Mouse (Mus musculus) embryo, embryonic 11 days (tissue): ENCODE measurements at regions not wholly inside any gene's neighbourhood (a gene's known extent, or its start where the extent isn't known, plus 50 kb on each side); places are given as distances from the start of the nearest gene placed in this dataset.
"Not testable (repeated sequence)": the region's sequence is repeated elsewhere in the genome, so short reads cannot be mapped to it uniquely, and the experiment has no call there.

ENCODE experiments used
- DNase-seq: peaks from one replicate; pipeline ENCODE4 v3.0.0-alpha.2; 2015

DNA sequence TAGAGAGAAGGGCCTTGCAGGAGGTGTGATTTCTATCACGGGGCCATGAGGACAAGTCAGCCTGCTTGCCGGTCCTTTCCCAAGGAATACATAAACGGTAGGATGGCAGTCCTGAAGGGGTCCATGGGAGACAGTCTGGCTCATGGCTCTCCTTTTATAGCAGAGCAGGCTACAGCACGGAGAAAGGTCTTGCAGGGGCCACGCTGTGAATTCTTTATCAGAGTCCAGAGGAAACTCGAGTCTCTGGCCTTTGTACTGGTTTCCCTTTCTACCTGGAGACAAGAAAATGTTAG lies 1984.0 kb downstream of the 4930444P10Rik start:
- DNase-seq: no peak

DNA sequence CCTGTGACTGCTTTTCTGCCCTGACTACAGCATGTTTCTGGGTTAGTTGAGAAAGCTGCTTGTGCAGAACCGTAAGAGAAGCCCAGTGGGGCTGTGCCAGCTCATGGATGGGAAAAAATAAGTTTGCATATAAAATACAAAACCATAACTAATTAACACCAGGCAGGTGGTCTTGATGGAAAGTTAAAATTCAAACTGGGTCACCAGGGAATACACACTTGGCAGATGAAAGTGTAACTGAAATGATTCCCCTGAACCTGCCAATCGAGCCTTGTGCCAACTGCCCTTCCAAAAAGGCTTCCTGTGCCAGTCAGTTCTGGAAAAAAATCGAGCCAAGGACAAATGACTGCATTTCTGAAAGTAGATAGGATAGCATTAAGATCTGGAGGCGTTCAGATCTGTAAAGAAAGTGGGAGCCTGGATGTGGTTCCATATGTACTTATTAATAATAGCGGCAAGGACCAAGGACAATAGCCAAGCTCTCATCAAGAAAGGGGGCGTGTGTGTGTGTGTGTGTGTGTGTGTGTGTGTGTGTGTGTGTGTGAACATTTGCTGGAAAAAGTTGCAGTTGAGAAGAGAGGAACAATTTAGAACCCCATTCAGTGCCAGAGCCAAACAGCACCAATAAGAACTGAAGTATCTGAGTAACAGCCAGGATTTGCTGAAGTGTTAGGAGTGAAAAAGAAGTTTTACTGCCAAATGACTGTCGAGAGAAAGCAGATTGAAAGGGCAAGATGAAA lies 1984.5 kb downstream of the 4930444P10Rik start:
- DNase-seq: no peak

DNA sequence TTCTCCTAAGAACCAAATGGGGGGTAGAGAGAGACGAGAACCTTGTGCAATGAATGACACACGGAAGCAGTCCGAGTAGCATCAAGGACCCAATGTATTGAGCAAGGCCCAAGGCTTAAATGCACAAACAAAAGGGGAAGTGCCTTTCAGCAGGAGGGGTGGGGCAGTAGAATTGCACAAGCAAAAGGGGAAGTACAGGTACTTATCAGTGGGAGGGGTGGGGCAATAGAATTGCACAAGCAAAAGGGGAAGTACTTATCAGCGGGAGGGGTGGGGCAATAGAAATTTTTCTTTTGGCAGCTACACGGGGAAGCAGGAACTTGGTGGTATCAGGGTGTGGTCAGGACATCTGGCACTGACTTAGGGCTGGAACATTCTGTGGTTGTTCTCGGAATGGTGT lies 1987.6 kb downstream of the 4930444P10Rik start:
- not testable (repeated sequence) for DNase-seq

DNA sequence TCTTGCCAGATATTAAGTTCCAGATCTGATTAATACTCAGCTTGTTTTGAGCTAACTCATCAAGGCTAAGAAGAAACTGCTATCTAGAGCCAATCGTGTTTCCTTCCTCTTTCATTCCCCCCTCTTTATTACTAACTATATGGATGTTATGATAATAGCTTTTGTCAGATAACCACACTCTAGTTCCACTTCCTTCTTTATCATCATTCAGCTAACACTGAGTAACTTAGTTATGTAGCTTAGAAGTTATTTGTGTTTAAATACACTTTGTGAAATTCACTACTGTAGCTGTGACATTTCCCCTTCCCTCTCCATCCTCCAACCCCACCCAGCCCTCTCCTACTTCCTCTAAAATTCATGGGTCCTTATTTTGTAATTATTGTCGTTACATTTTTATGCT lies 1988.6 kb downstream of the 4930444P10Rik start:
- no peak for DNase-seq

DNA sequence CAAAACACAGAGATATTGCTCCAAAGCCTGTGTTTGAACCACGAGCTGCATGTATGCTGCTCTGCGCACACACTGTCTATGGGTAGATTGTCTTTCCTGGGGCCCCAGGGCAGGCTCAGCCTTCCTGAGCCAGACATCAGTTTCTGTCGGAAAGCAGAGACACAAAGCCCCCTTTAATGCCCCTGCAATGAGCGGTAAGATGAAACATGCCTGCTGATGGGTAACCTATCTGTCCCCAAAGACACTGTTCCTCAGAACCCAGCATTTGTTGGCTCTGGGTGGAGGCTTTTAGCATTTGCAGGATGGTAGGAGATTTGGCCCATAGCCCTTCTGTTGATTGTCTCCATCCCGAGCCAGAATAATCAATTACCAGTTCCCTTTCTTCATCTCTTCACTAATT lies 1994.1 kb downstream of the 4930444P10Rik start:
- DNase-seq: peak; percentile 8

DNA sequence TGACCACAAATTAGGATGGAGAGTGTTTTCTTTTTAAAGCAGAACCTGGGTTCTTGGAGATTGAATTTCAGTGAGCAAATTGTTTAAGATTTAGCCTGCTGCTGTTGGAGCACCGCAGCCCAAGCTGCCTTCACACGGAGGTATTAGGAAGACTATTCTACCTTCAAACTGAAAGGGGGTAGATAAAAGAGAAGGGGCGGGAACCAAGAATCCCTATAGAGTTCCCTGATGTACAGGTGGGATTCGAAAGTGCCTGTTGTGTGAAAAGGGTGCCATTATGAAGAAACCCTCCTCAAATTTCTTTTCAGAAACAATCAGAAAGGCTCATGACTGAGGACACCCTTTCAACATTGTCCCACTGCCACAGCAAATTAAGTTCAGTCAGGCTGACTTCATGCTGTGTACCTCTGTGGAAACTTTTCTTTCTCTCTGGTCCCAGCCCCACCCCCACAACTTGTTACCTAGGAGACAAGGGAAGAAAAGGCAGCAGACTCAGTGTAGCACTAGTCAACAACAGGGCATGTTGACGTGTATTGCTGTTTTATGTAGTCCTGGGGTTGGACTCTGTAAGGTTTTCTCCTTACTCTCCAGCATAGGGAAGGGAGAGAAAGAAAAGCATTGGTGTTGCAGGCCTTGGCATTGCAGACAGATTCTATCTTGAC lies 1995.4 kb downstream of the 4930444P10Rik start:
- peak; percentile 64 for DNase-seq

DNA sequence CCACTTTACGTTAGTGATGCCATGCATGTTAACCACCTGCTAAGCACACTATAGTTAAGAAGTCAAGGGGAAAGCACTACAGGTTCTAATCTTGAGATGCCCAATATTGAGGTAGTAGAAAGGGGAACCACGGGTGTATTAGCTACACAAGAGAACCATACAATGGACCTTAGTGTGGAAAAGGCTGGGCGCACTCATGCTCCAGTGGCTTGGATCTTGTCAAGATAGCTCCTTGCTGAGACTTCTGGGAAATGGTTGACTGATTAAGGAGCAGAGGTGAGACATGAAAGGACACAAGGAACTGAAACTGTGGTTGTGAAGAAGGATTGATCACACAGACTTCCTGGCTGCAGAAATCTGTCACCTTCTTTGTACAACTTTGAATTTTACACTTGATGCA lies 2028.3 kb downstream of the 4930444P10Rik start:
- no peak for DNase-seq

DNA sequence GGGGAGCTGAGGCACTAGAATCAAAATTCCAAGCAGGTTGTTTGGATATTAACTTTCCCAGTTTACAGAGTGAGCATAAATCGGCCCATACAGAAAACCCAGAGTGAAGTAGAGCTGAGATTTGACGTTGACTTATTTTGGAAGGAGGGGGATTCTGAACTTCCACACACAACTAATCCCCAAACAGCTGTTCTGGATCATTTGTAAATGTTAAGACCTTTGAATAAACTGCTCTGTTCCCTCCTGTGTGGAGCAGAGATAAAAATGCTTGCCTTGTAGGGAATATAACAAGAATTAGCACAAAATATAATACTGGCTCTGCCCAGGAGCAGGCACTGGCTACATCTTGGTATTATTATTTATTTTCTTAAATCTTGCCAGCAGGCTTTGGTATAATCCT lies 2057.0 kb downstream of the 4930444P10Rik start:
- no peak for DNase-seq

DNA sequence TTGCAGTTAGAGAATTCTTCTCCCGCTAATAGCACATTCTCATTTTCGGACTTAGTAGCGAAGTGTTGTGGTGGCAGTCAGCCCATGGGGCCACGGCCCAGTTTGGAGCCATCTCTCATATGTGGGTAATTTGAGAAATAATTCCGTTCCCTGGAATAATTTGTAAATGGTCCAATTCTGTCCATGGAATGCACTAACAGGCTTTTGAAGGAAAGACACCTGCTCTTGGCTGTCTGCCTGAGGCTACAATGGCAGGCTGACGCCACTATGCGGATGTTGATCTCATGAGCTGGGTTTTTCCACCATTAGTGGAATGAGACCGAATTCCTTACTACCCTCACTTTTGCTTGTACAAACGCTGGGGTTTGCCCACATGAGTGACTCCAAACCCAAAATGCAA lies 2081.6 kb downstream of the 4930444P10Rik start:
- DNase-seq: no peak

DNA sequence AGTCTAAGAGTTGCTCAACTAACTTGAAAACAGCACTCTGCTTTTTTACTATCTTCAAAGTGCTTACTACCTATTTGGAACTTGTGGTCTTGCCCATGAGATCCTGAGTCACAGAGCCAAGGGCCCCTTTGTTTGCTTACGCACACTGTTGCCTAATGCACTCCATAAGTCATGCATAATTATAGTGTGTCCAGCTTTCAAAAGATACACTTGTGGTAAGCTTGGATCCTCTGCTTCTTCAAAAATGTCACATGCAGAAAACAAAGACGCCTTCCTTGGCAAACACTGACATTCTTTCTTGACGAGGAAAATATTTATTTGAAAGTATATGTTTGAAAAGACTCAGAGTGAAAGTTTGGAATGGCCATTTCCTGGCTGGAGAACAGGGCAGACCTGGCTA lies 2082.3 kb downstream of the 4930444P10Rik start:
- DNase-seq: no peak

DNA sequence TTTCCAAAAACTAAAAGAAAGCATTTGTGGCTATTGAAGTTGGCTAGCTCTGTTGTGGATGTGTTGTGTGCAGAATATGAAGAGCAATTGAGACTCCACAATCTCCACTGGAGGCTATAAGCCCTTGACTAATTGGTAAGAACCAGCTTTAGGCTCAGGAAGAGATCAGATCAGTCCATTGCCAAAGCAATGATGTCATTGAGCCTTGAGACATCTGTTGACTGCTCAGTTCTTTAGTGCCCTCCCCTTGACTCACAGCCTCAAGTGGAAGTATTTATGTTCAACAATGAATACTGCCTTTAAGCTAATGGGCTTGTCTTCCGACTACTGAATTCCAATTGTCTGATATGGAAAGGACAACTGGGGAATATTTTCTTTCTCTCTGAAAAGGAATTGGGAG lies 2090.6 kb downstream of the 4930444P10Rik start:
- DNase-seq: no peak

DNA sequence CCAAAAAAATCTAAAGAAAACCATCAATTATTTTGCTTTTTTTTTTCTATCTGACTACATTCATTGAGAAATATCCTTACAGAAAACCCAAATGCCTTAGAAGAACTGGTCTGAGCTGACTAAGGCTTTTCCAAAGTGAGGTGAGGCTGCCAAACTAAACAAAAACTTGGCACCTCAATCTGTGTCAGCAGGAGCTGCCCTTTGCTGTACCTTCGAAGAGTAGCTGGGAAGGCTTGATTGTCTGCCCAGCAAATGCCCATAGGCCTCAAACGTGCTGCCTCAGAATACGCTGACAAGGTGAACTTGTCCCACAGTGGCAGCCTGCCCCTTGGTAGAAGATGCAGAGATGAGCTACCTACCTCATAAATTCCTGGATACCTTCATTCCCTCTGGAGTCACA lies 2091.7 kb downstream of the 4930444P10Rik start:
- no peak for DNase-seq

DNA sequence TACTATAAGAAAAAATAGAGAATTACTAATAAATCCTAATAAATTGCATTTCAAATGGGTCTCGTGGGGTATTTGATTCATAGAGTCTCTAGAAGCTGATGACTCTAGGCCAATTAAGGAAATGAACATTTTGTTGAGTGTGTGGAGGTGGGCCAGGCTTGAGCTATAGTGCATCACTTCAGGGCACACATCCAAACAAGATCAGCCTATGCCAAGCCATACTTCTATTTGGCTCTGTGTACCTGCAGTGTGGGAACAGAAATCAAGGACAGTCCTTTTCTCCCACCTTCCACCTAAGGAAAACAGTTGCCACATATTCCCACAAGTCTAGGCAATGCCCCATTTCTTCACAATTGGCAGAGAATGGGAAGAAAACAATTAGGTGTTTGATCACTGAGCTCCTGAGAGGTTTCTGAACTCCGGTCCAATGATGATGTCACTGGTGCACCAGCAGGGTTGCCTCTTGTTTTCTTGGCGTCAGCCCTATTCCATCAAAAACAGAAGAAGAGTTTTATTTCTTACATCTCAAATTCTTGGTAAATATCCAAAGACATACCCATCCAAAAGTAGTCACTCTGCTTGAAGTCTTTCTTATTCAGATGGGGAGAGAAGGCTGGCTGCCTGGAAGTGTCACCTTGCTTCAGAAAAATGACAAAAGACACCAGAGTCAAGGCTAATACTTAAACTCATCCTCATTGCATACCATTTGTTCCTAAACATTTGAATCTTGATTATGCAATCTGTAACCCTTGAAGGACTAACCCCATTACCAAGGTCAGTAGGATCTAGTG lies 2092.3 kb downstream of the 4930444P10Rik start:
- no peak for DNase-seq

DNA sequence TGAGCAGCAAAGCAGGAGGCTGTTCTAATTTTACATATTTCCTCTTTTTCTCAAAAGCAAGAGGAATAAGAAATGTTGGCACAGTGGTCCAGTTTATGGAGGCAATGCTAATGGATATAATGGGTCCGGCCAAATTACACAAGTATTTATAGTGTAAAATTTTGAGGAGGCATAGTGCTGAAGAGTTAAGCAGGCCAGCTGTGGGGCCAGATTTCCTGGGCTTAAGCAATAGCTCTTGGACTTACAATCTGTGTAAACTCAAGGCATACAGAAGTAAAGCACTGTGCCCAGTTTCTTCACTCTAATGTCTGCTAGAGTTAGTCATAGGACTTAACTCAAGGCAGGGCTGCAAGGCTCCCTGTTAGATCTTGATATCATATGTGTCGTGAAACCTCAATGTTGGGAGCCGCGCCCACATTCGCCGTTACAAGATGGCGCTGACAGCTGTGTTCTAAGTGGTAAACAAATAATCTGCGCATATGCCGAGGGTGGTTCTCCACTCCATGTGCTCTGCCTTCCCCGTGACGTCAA lies 2094.9 kb downstream of the 4930444P10Rik start:
- no peak for DNase-seq

DNA sequence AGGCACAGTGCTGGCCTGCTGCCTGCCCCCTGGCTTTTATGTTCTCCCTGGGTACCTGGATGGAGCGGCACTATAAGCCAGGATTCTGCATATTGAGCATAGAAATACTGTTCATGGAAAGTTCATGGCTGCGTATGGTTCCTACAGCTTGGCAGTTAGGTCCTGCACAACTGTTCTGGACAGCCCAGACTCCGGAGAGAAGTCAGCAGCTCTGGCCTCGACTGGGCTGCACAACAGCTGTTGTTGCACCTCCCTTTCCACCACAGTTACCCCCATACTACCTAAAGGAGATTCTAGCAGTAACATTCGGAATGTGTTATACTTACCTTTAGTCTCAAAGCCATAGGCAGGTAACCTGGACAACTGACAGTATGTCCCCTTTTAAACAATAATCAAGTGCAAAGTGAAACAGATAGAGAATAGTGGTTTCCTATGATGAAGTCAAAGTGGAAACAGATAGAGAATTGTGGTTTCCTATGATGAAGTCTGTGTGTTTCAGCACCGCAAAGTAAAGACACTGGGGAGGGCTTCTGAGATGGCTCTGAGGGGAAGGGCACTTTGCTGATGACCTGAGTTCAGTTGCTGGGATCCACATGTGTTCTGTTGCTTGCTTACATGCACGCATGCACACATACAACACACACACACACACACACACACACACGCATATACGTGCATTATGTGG lies 2099.2 kb downstream of the 4930444P10Rik start:
- no peak for DNase-seq

DNA sequence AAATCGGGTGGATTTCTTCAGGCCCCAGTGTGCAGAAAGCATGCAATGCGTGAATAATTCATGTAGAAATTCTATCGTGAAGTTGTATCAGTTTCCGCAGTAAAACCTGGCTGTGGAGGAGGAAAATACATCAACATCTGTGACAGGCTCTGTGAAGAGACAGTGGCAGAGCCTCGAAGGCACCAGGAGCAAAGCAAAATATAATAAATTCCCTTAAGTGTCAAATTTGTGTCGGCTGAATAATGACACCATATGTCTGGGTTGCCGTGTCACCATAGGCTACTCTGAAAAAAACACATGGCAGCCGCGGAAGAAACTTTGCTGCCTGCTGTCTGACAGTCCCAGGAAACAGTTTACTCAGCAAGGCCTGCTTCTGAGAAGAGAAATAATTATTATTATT lies 2100.1 kb downstream of the 4930444P10Rik start:
- DNase-seq: peak; percentile 30

DNA sequence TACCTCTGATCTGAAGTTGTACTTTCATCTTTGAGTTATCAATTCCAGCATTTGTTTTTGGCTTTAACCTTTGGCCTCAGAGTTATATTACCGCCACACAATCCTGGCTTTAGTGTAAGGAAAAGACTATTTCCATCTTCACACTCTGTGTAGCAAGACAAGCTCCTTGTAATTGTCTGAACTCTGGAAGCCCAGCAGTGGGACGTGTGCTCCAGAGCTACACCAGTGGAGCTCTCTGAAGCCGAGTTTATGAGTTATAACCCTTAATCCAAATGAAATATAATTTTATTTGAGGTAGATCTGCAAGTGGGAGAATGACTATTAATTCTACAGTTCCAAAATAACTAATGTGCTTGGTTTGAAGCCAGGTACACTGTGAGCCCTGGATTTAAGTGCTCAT lies 2103.8 kb downstream of the 4930444P10Rik start:
- no peak for DNase-seq

DNA sequence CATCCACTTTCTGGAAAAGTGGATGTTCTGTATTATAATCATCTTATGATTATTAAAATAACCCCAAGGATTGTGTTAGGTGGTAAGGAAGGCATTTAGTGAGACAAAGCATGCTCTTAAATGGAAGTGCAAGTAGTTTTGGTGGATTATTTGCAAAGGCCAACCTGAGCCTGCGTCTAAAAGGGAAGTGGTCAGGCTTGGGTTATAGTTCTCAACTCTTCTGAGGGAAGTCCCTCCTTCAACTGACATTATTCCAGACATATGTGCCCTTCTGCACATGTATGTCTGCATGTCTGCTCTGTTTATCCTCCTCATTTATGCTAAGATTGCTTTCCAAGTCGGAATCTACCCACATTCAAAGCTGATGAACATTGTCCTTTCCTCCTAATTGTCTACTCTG lies 2108.3 kb downstream of the 4930444P10Rik start:
- no peak for DNase-seq

DNA sequence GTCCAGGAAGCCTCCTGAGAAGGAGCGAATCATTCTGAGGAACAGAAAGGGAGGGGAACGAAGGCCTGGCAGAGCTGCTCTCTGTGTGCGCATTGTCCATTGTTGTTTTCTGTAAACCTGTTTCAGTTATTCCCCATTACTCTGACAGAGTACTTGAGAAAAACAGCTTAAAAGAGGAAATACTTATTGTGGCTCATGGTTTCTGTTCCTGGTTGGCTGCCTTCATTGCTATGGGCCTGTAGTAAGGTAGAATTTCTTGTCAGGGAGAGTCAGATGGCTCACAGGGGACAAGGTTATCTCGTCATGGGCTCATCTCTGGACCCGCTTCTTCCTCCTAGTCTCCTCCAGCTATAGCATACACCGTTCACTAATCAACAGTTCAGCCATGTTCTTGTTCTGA lies 2112.9 kb downstream of the 4930444P10Rik start:
- DNase-seq: no peak

DNA sequence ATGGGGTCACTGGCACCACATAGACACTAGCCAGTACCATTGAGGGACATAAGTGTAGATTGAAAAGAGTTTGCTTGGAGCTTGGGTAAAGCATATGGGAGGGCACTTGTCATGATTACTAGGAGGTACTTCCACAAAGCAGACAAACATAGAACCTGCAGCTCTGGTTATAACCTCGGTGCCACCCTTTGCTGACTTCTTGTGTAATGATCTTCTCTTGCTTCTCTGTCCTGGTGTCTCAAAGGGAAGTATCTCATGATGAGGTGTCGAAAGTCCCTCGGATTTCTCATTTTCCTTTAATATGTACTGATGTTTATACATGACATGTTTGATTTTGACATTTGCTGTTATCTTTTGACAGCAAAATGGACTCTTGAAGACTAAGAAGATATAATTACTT lies 2114.5 kb downstream of the 4930444P10Rik start:
- DNase-seq: no peak

DNA sequence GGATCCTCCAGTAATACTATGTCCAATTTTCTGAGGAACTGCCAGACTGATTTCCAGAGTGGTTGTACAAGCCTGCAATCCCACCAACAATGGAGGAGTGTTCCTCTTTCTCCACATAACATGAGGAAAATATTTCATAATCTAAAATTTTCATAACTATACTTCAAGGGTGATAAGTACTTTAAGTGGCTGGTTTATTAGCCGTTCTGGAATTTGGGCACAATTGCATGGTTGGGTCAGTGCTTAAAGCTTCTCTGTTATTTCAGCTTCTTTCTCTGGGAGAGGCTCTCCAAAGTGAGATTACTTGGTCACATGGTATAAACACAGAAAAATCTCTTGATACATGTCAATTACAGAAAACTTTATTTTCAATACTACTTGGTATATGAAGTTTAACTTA lies 2115.9 kb downstream of the 4930444P10Rik start:
- no peak for DNase-seq

DNA sequence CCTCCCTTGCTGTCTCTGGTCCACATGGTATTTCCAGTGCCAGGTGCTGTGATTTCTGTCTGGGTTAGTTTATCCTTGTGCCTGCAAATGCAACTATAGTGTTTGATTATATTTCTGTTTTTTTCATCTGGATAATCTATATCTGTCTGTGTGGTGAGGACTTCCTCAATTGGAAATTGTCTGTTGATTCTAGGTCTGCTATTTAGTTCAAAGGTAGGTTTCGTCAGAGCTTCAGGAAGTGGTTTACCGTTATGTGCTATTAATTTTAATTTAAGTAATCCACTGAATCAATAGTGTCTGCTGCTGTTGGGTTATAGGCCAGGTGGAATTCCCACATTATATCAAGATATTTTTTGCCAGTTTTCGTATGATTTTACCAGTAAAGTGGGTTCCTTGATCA lies 2143.9 kb downstream of the 4930444P10Rik start:
- DNase-seq: no peak

DNA sequence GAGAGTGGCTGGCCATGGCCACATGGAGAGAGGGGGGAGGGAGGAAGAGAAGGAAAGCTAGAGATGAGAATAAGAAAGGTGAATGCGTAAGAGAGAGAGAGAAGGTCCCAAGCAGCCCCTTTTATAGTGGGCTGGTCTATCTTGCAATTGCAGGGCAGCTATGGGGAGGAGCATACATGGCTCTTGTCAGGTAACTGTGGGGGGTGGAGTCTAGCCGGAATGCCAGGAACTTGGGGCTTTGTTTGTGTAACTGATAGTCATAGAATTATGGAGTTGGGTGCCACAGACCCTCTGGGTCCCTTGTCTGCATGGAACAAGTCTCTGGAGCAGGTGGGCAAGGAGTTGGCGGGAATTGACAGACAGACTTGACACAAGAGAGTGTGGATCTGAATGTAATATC lies 2151.8 kb downstream of the 4930444P10Rik start:
- no peak for DNase-seq
